Mouse (Mus musculus): ENCODE measurements at regions not wholly inside any gene's neighbourhood (a gene's known extent, or its start where the extent isn't known, plus 50 kb on each side); places are given as distances from the start of the nearest gene placed in this dataset.
A peak's percentile ranks its signal among the peaks of the same experiment; 100 is the strongest.

DNA sequence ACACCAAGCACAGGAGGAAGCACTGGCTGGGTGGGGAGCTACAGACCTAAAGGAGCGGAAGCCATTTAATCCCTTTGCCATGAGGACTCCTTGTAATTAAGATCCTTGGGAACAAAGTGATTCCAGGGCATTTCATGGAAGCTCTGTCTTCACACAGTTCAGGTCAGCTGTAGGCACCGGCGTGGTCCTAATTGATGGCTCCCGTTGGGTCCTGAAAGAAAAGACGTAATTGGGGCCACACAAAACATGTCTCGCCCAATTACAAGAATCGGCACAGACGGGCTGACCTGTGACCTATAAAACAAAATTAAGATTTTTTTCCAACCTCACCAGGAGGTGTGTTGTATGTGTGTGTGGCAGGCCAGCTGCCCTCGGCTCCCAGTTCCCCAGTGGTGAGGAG lies 232.3 kb upstream of the Dio3 start:
- H3K27ac ChIP-seq (ENCODE audit: low read depth, low read length) = no peak overlapping the region
- H3K4me1 ChIP-seq (ENCODE audit: insufficient read depth) = 0 out of 2 replicates have a peak, but pooled peaks cover 8% of the 10 kb centered on the region
- no peaks in the 10 kb centered on the region for H3K36me3 ChIP-seq (ENCODE audit: insufficient read depth)
- no peak for TF ChIP-seq CTCF (IDR thresholded peaks at IDR 0.05; ENCODE audit: low read depth)
- ATAC-seq = no peak
- no peak overlapping the region for H3K4me3 ChIP-seq (ENCODE audit: low read depth, low read length)
- H3K27me3 ChIP-seq (ENCODE audit: insufficient read depth, low read length) = no peaks in the 10 kb centered on the region
- H3K9me3 ChIP-seq (ENCODE audit: low read length) = no peaks in the 10 kb centered on the region
- no peak overlapping the region for H3K4me2 ChIP-seq (ENCODE audit: low read depth)
- no peak for DNase-seq
- H3K9ac ChIP-seq = no peak overlapping the region
- 54% methylated on average over 9 of the region's 9 CpGs for WGBS

DNA sequence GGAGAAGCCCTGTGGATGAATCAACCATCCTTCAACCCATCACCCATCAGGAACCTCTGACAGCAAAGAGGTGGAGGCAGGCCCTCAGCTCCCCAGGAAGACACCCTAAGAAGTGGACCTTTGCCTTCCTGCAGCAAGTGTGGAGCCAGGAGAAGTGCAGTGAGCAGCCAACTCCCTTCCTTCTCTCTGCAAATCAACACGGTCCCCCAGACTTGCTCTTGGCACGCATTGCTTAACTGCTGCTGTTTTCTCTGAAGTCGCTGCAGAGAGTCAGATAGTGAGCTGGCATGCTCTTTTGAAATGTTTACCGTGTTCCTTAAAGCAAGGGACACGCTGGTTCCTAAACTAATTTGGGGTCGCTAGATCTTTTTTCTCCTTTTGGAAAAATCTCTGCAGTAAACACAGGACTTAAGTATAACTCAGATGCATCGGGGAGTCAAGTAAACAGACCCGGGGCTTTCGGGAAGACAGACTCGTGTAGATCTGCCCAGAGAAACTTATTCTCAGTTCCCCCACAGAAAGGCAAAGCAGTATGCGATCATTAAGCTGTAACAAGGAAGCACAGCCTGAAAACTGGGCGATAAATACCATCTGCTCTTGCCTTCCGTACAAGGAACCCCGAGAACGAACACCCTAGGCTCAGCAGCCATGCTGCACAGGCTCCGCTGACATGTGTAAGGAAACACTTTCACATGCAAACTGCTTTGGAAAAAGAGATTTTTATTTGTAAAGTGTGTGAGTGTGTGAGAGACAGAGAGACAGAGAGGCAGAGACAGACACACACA lies 231.2 kb upstream of the Dio3 start:
- DNase-seq (peak; percentile 57), ATAC-seq (no peak; the same call in 1 of the 2 replicates)
- no peak overlapping the region for H3K27ac ChIP-seq (ENCODE audit: low read depth, low read length)
- no peak overlapping the region for H3K4me3 ChIP-seq (ENCODE audit: low read depth, low read length)
- 0 out of 2 replicates have a peak overlapping the region, but pooled peaks have one; percentile 2 for H3K4me2 ChIP-seq (ENCODE audit: low read depth)
- H3K4me1 ChIP-seq (ENCODE audit: insufficient read depth) = 0 out of 2 replicates have a peak, but pooled peaks cover 8% of the 10 kb centered on the region
- H3K9me3 ChIP-seq (ENCODE audit: low read length) = no peaks in the 10 kb centered on the region
- no peaks in the 10 kb centered on the region for H3K27me3 ChIP-seq (ENCODE audit: insufficient read depth, low read length)
- 49% methylated on average over 16 of the region's 16 CpGs for WGBS
- no peak overlapping the region for H3K9ac ChIP-seq
- H3K36me3 ChIP-seq (ENCODE audit: insufficient read depth) = no peaks in the 10 kb centered on the region
- no peak for TF ChIP-seq CTCF (IDR thresholded peaks at IDR 0.05; ENCODE audit: low read depth)

- WGBS = 77% methylated on average over 10 of the region's 10 CpGs
- no peak for TF ChIP-seq CTCF (IDR thresholded peaks at IDR 0.05; ENCODE audit: low read depth)
- Histone ChIP-seq H3K4me1 (ENCODE audit: insufficient read depth) (0 out of 2 replicates have a peak, but pooled peaks cover 8% of the 10 kb centered on the region), H3K9me3 (ENCODE audit: low read length) (no peaks in the 10 kb centered on the region), H3K4me2 (ENCODE audit: low read depth) (no peak overlapping the region), H3K36me3 (ENCODE audit: insufficient read depth) (no peaks in the 10 kb centered on the region), H3K27me3 (ENCODE audit: insufficient read depth, low read length) (no peaks in the 10 kb centered on the region), H3K4me3 (ENCODE audit: low read depth, low read length) (no peak overlapping the region), H3K9ac (no peak overlapping the region), H3K27ac (ENCODE audit: low read depth, low read length) (no peak overlapping the region)
- DNase-seq (no peak), ATAC-seq (no peak)
Measured at GRCm38 (mm10) chr12:110049154-110049736, 229.6 kb upstream of the Dio3 start.

DNA sequence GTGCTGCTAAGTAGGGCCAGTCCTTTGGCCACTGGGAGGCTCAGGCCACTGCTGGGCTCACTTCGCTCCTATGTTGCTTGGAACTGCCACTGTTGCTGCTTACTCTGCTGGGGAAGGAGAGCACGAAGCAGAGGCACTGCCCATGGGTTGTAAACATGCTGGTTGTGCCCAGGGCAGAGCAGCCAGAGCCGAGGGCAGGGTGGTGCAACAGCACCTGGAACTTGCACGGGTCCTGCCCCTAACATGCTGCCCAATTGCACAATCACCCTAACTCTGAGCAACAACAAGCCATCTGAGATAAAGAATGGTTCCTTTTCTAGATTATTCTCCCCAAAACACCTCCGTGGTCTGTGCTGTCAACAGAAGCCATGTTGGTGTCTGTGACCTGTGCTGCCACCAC lies 219.5 kb upstream of the Dio3 start:
- Histone ChIP-seq H3K9me3 (ENCODE audit: low read length) (no peaks in the 10 kb centered on the region), H3K27ac (ENCODE audit: low read depth, low read length) (no peak overlapping the region), H3K4me1 (ENCODE audit: insufficient read depth) (no peaks in the 10 kb centered on the region), H3K4me3 (ENCODE audit: low read depth, low read length) (no peak overlapping the region), H3K27me3 (ENCODE audit: insufficient read depth, low read length) (no peaks in the 10 kb centered on the region), H3K9ac (no peak overlapping the region), H3K4me2 (ENCODE audit: low read depth) (no peak overlapping the region), H3K36me3 (ENCODE audit: insufficient read depth) (no peaks in the 10 kb centered on the region)
- DNase-seq (no peak), ATAC-seq (no peak)
- no peak for TF ChIP-seq CTCF (IDR thresholded peaks at IDR 0.05; ENCODE audit: low read depth)
- 78% methylated on average over 5 of the region's 5 CpGs for WGBS

DNA sequence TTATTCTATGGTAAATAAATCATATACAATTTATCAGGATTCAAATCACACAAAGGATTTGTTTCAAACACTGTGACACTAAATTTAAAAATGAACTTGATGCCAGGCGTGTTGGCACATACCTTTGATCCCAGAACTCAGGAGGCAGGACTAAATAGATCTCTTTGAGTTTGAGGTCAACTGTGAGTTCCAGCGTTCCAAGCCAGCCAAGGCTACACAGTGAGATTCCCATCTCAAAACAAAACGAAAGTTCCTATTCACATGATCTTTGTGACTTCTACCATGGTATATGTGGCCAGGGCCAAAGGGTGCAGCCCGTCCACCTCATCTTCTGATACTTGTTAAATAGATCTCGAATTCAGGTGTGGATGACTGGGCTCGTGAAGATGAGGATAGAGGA lies 216.9 kb upstream of the Dio3 start:
- no peak overlapping the region for H3K4me3 ChIP-seq (ENCODE audit: low read depth, low read length)
- H3K9me3 ChIP-seq (ENCODE audit: low read length) = no peaks in the 10 kb centered on the region
- H3K4me2 ChIP-seq (ENCODE audit: low read depth) = no peak overlapping the region
- WGBS = 89% methylated on average over 6 of the region's 6 CpGs
- no peaks in the 10 kb centered on the region for H3K36me3 ChIP-seq (ENCODE audit: insufficient read depth)
- no peak overlapping the region for H3K9ac ChIP-seq
- TF ChIP-seq CTCF (IDR thresholded peaks at IDR 0.05; ENCODE audit: low read depth) = no peak
- no peaks in the 10 kb centered on the region for H3K4me1 ChIP-seq (ENCODE audit: insufficient read depth)
- ATAC-seq (no peak), DNase-seq (no peak)
- no peaks in the 10 kb centered on the region for H3K27me3 ChIP-seq (ENCODE audit: insufficient read depth, low read length)
- no peak overlapping the region for H3K27ac ChIP-seq (ENCODE audit: low read depth, low read length)

- Histone ChIP-seq H3K4me2 (ENCODE audit: low read depth) (no peak overlapping the region), H3K36me3 (ENCODE audit: insufficient read depth) (no peaks in the 10 kb centered on the region), H3K4me1 (ENCODE audit: insufficient read depth) (no peaks in the 10 kb centered on the region), H3K27ac (ENCODE audit: low read depth, low read length) (no peak overlapping the region), H3K4me3 (ENCODE audit: low read depth, low read length) (no peak overlapping the region), H3K9ac (no peak overlapping the region), H3K9me3 (ENCODE audit: low read length) (0 out of 2 replicates have a peak, but pooled peaks cover 1% of the 10 kb centered on the region), H3K27me3 (ENCODE audit: insufficient read depth, low read length) (no peaks in the 10 kb centered on the region)
- TF ChIP-seq CTCF (IDR thresholded peaks at IDR 0.05; ENCODE audit: low read depth) = 0 out of 2 replicates have a peak, but pooled peaks have one; percentile 10
- ATAC-seq = no peak
- DNase-seq = no peak
- 78% methylated on average over 8 of the region's 8 CpGs for WGBS
Measured at GRCm38 (mm10) chr12:110063013-110063412, 215.9 kb upstream of the Dio3 start.

DNA sequence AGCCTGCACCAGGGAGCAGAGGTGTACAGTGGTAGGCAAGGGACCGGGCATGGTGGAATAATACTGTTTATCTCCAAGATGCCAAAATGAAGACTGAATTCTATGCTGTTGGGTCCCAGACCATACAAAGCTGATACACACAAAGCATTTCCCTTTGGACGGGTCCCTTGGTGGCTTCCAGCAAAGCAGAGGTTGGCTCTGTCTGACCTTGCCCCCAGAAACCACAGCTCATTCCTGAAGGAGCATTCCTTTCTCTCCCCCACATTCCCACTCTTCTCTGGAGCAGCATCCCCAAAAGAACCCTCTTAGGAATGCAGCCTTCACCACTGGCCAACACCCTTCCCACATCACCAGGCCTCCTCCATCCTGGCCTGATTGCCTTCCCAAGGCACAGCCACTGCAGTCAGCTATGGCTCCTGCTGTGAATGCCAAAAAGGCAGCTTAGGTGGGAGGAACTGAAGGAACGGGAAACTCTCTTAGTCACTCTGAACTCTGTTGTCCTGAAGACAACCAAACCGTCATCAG lies 212.4 kb upstream of the Dio3 start:
- ATAC-seq (no peak), DNase-seq (no peak)
- Histone ChIP-seq H3K9ac (no peak overlapping the region), H3K4me3 (ENCODE audit: low read depth, low read length) (no peak overlapping the region), H3K27me3 (ENCODE audit: insufficient read depth, low read length) (no peaks in the 10 kb centered on the region), H3K36me3 (ENCODE audit: insufficient read depth) (no peaks in the 10 kb centered on the region), H3K4me1 (ENCODE audit: insufficient read depth) (no peaks in the 10 kb centered on the region), H3K27ac (ENCODE audit: low read depth, low read length) (no peak overlapping the region), H3K4me2 (ENCODE audit: low read depth) (no peak overlapping the region), H3K9me3 (ENCODE audit: low read length) (0 out of 2 replicates have a peak, but pooled peaks cover 15% of the 10 kb centered on the region)
- TF ChIP-seq CTCF (IDR thresholded peaks at IDR 0.05; ENCODE audit: low read depth) = no peak
- 74% methylated on average over 4 of the region's 4 CpGs for WGBS
